Mouse (Mus musculus): ENCODE results near the gene Prok1. TPM values are rescaled to one million over a fixed set of nuclear protein-coding genes. Genes with fewer than 3 reads are reported as not detected.

Gene Prok1
- polyA plus RNA-seq, 1 experiment, result 10.8 TPM

- TF ChIP-seq CTCF (conservative IDR thresholded peaks at IDR 0.05; ENCODE audit: insufficient read depth, insufficient read length, low read depth, low read length), result no peak
- TF ChIP-seq POLR2A (IDR thresholded peaks at IDR 0.05; ENCODE audit: low read depth, low read length), result no peak
- WGBS, result 67% methylated on average over 5 of the region's 5 CpGs
- DNase-seq, result no peak
- Histone ChIP-seq H3K36me3 (ENCODE audit: control insufficient read depth, insufficient read depth, low read length) (no peaks in the 10 kb centered on the region), H3K4me3 (ENCODE audit: insufficient read depth, low read depth, low read length) (no peak overlapping the region), H3K27me3 (replicated peaks; ENCODE audit: control insufficient read depth, insufficient read depth, low read length) (no peaks in the 10 kb centered on the region), H3K4me1 (ENCODE audit: control insufficient read depth, insufficient read depth, low read length) (0 out of 2 replicates have a peak, but pooled peaks cover 5% of the 10 kb centered on the region), H3K27ac (ENCODE audit: insufficient read depth, low read depth, low read length) (no peak overlapping the region)
Observed at GRCm38 (mm10) chr3:107229221-107229620, 10.3 kb downstream of the Prok1 start.

- Histone ChIP-seq H3K4me1 (ENCODE audit: control insufficient read depth, insufficient read depth, low read length) (0 out of 2 replicates have a peak, but pooled peaks cover 2% of the 10 kb centered on the region), H3K27me3 (replicated peaks; ENCODE audit: control insufficient read depth, insufficient read depth, low read length) (no peaks in the 10 kb centered on the region), H3K4me3 (ENCODE audit: insufficient read depth, low read depth, low read length) (no peak overlapping the region), H3K27ac (ENCODE audit: insufficient read depth, low read depth, low read length) (no peak overlapping the region), H3K36me3 (ENCODE audit: control insufficient read depth, insufficient read depth, low read length) (no peaks in the 10 kb centered on the region)
- no peak for DNase-seq
- TF ChIP-seq POLR2A (IDR thresholded peaks at IDR 0.05; ENCODE audit: low read depth, low read length), result no peak
- TF ChIP-seq CTCF (conservative IDR thresholded peaks at IDR 0.05; ENCODE audit: insufficient read depth, insufficient read length, low read depth, low read length), result no peak
- 79% methylated on average over 5 of the region's 5 CpGs for WGBS
Observed at GRCm38 (mm10) chr3:107225820-107226219, 13.7 kb downstream of the Prok1 start.

- DNase-seq, result no peak
- no peaks in the 10 kb centered on the region for H3K4me1 ChIP-seq (ENCODE audit: control insufficient read depth, insufficient read depth, low read length)
- H3K27ac ChIP-seq (ENCODE audit: insufficient read depth, low read depth, low read length), result no peak overlapping the region
- H3K27me3 ChIP-seq (replicated peaks; ENCODE audit: control insufficient read depth, insufficient read depth, low read length), result no peaks in the 10 kb centered on the region
- WGBS, result 63% methylated on average over 1 of the region's 1 CpGs
- H3K36me3 ChIP-seq (ENCODE audit: control insufficient read depth, insufficient read depth, low read length), result no peaks in the 10 kb centered on the region
- no peak overlapping the region for H3K4me3 ChIP-seq (ENCODE audit: insufficient read depth, low read depth, low read length)
- TF ChIP-seq CTCF (conservative IDR thresholded peaks at IDR 0.05; ENCODE audit: insufficient read depth, insufficient read length, low read depth, low read length) (no peak), POLR2A (IDR thresholded peaks at IDR 0.05; ENCODE audit: low read depth, low read length) (no peak)
Observed at GRCm38 (mm10) chr3:107223230-107223629, 16.3 kb downstream of the Prok1 start.

- DNase-seq, result no peak
- no peaks in the 10 kb centered on the region for H3K27me3 ChIP-seq (replicated peaks; ENCODE audit: control insufficient read depth, insufficient read depth, low read length)
- no peak within 1 kb of the TSS for H3K27ac ChIP-seq (ENCODE audit: insufficient read depth, low read depth, low read length)
- no peak for TF ChIP-seq POLR2A (IDR thresholded peaks at IDR 0.05; ENCODE audit: low read depth, low read length)
- no peak for TF ChIP-seq CTCF (conservative IDR thresholded peaks at IDR 0.05; ENCODE audit: insufficient read depth, insufficient read length, low read depth, low read length)
- H3K36me3 ChIP-seq (ENCODE audit: control insufficient read depth, insufficient read depth, low read length), result no peaks in the 10 kb centered on the region
- 88% methylated on average over 10 of the region's 10 CpGs for WGBS
- no peaks in the 10 kb centered on the region for H3K4me1 ChIP-seq (ENCODE audit: control insufficient read depth, insufficient read depth, low read length)
- H3K4me3 ChIP-seq (ENCODE audit: insufficient read depth, low read depth, low read length), result no peak within 1 kb of the TSS
Observed at GRCm38 (mm10) chr3:107221608-107222007, 17.9 kb downstream of the Prok1 start, which contains the start of gene Cym. Cym (minus strand) TSS chr3:107221732.

GRCm38 (mm10) chr3:107218572-107218971, 20.9 kb downstream of the Prok1 start:
- H3K4me3 ChIP-seq (ENCODE audit: insufficient read depth, low read depth, low read length), result no peak overlapping the region
- H3K4me1 ChIP-seq (ENCODE audit: control insufficient read depth, insufficient read depth, low read length), result no peaks in the 10 kb centered on the region
- no peak overlapping the region for H3K27ac ChIP-seq (ENCODE audit: insufficient read depth, low read depth, low read length)
- no peaks in the 10 kb centered on the region for H3K27me3 ChIP-seq (replicated peaks; ENCODE audit: control insufficient read depth, insufficient read depth, low read length)
- WGBS, result 83% methylated on average over 7 of the region's 7 CpGs
- no peak for DNase-seq
- no peaks in the 10 kb centered on the region for H3K36me3 ChIP-seq (ENCODE audit: control insufficient read depth, insufficient read depth, low read length)
- no peak for TF ChIP-seq CTCF (conservative IDR thresholded peaks at IDR 0.05; ENCODE audit: insufficient read depth, insufficient read length, low read depth, low read length)
- TF ChIP-seq POLR2A (IDR thresholded peaks at IDR 0.05; ENCODE audit: low read depth, low read length), result no peak

GRCm38 (mm10) chr3:107217101-107217480, 22.4 kb downstream of the Prok1 start:
- Histone ChIP-seq H3K4me1 (ENCODE audit: control insufficient read depth, insufficient read depth, low read length) (no peaks in the 10 kb centered on the region), H3K4me3 (ENCODE audit: insufficient read depth, low read depth, low read length) (no peak overlapping the region), H3K27ac (ENCODE audit: insufficient read depth, low read depth, low read length) (no peak overlapping the region), H3K27me3 (replicated peaks; ENCODE audit: control insufficient read depth, insufficient read depth, low read length) (no peaks in the 10 kb centered on the region), H3K36me3 (ENCODE audit: control insufficient read depth, insufficient read depth, low read length) (no peaks in the 10 kb centered on the region)
- DNase-seq, result no peak
- WGBS, result 72% methylated on average over 3 of the region's 3 CpGs
- TF ChIP-seq POLR2A (IDR thresholded peaks at IDR 0.05; ENCODE audit: low read depth, low read length) (no peak), CTCF (conservative IDR thresholded peaks at IDR 0.05; ENCODE audit: insufficient read depth, insufficient read length, low read depth, low read length) (no peak)

- no peak for TF ChIP-seq CTCF (conservative IDR thresholded peaks at IDR 0.05; ENCODE audit: insufficient read depth, insufficient read length, low read depth, low read length)
- no peak for TF ChIP-seq POLR2A (IDR thresholded peaks at IDR 0.05; ENCODE audit: low read depth, low read length)
- no peaks in the 10 kb centered on the region for H3K4me1 ChIP-seq (ENCODE audit: control insufficient read depth, insufficient read depth, low read length)
- WGBS, result 61% methylated on average over 8 of the region's 8 CpGs
- no peak overlapping the region for H3K27ac ChIP-seq (ENCODE audit: insufficient read depth, low read depth, low read length)
- no peak overlapping the region for H3K4me3 ChIP-seq (ENCODE audit: insufficient read depth, low read depth, low read length)
- no peak for DNase-seq
- H3K36me3 ChIP-seq (ENCODE audit: control insufficient read depth, insufficient read depth, low read length), result no peaks in the 10 kb centered on the region
- H3K27me3 ChIP-seq (replicated peaks; ENCODE audit: control insufficient read depth, insufficient read depth, low read length), result no peaks in the 10 kb centered on the region
Observed at GRCm38 (mm10) chr3:107216400-107217100, 23.0 kb downstream of the Prok1 start.

Data from kidney, adult 2 months (tissue).